ENCODE assay signal across 15 mouse cellular contexts in the genomic region with DNA sequence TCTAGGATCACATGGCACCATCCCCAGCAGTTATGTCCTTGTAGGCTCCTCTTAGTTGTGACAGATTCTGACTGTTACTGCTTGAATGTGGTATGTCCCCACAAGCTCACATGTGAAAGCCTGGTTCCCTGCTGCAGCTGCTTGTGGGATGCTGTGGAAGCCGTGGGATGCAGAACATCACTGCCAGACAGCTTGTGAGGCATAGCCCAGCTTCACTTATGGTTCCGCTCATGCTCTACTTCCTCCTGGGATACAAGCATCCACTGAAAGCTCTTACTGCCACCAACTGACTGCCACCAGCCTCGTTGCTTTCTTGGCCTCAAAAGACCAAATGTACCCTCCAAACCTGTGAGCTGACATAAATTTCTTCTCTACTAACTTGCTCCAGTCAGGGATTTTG.
"Had no signal": no experiment of that assay in that cellular context is flagged by ENCODE, and none has a peak within 500 bp of the region (broad histone marks: within the 10 kb centered on the region; RNA-seq: fewer than 3 reads in every experiment).

No protein-coding gene starts in this region.

- H3K4me3 ChIP-seq: kidney, embryonic 15.5 days; left cerebral cortex, adult 2 months; limb, embryonic 12.5 days; liver, embryonic 12.5 days; midbrain, embryonic 10.5 days; neural tube, embryonic 12.5 days; stomach, embryonic 15.5 days had no signal

- H3K9ac ChIP-seq: kidney, embryonic 15.5 days; limb, embryonic 12.5 days; liver, embryonic 12.5 days; lung, embryonic 14.5 days; neural tube, embryonic 12.5 days; stomach, embryonic 15.5 days had no signal

- H3K27ac ChIP-seq: kidney, embryonic 15.5 days; left cerebral cortex, adult 2 months; limb, embryonic 12.5 days; liver, embryonic 12.5 days; midbrain, embryonic 10.5 days; neural tube, embryonic 12.5 days; stomach, embryonic 15.5 days had no signal

- H3K27me3 ChIP-seq: kidney, embryonic 15.5 days; limb, embryonic 12.5 days; neural tube, embryonic 12.5 days; stomach, embryonic 15.5 days had no signal

- H3K36me3 ChIP-seq: kidney, embryonic 15.5 days; limb, embryonic 12.5 days; liver, embryonic 12.5 days; midbrain, embryonic 10.5 days; neural tube, embryonic 12.5 days; stomach, embryonic 15.5 days had no signal

- H3K4me1 ChIP-seq: liver, embryonic 12.5 days; neural tube, embryonic 12.5 days had no signal

- DNase-seq: kidney, adult 2 months; kidney, postnatal 14 days; lung, embryonic 14.5 days; lung, postnatal 10 days; lung, postnatal 4 days; midbrain, embryonic 14.5 days; thymus, adult 2 months; thymus, postnatal 25 days had no signal
